In the genomic region with DNA sequence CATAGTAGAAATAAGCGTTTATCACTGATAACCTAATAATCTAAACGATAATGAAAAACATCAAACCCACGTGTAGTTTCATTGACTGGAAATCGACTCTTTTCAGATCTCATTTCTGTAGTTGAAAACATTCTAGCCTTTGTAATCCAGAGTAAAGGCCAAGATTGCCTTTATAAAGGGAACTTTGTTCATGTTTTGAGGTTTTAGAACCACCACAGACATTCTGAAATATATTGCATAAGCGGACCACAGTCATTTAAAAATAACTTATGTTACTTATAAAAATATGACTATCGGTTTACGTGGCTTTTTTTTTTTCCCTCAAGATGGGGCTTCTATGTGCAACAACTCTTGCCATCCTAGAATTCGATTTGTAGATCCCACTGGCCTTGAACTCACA, we compare ENCODE assay signal across 13 mouse cellular contexts.
"Had no signal": no experiment of that assay in that cellular context is flagged by ENCODE, and none has a peak within 500 bp of the region (broad histone marks: within the 10 kb centered on the region; RNA-seq: fewer than 3 reads in every experiment).

No protein-coding gene starts in this region.

- H3K4me2 ChIP-seq: limb, embryonic 12.5 days; liver, embryonic 11.5 days; liver, embryonic 15.5 days; lung, embryonic 14.5 days had no signal

- H3K9me3 ChIP-seq: limb, embryonic 12.5 days; liver, embryonic 15.5 days; midbrain, embryonic 10.5 days had no signal

- H3K9ac ChIP-seq: limb, embryonic 12.5 days; liver, embryonic 15.5 days; lung, embryonic 14.5 days had no signal

- H3K27ac ChIP-seq: layer of hippocampus, adult 2 months; limb, embryonic 12.5 days; liver, embryonic 15.5 days; midbrain, embryonic 10.5 days; stomach, postnatal 0 days had no signal

- H3K27me3 ChIP-seq: limb, embryonic 12.5 days; liver, embryonic 15.5 days had no signal

- H3K4me3 ChIP-seq: layer of hippocampus, adult 2 months; limb, embryonic 12.5 days; liver, embryonic 15.5 days; midbrain, embryonic 10.5 days had no signal

- H3K36me3 ChIP-seq: liver, embryonic 15.5 days had no signal

- ATAC-seq: intestine, embryonic 16.5 days; midbrain, embryonic 16.5 days had no signal

- DNase-seq: kidney, adult 8-10 months; kidney, postnatal 14 days; lung, embryonic 14.5 days; lung, postnatal 14 days; thymus, postnatal 4 days had no signal
